In genomic region chr3:89416158-89416557, GRCm38 (mm10) we compare ENCODE assay signal across 17 mouse cellular contexts. TPM values are rescaled to one million over a fixed set of nuclear protein-coding genes. Genes with fewer than 3 reads are reported as not detected.
A peak's percentile ranks its signal among the peaks of the same experiment; 100 is the strongest.
DNase-seq lines count a peak whose midpoint lies in the region; ATAC-seq and TF ChIP-seq lines count a peak whose summit lies in the region.
"Had no signal": no experiment of that assay in that cellular context is flagged by ENCODE, and none has a peak within 500 bp of the region (broad histone marks: within the 10 kb centered on the region; RNA-seq: fewer than 3 reads in every experiment).

No protein-coding gene starts in this region.

- H3K9ac ChIP-seq in lung, embryonic 15.5 days = no peak overlapping the region
- H3K9ac ChIP-seq in liver, embryonic 12.5 days = no peak overlapping the region
- H3K9ac ChIP-seq: embryonic facial prominence, embryonic 15.5 days; hindbrain, embryonic 14.5 days had no signal

- no peak overlapping the region for H3K27ac ChIP-seq in lung, embryonic 15.5 days
- H3K27ac ChIP-seq in liver, embryonic 12.5 days = no peak overlapping the region; the same call in 1 of the 2 replicates
- H3K27ac ChIP-seq: embryonic facial prominence, embryonic 15.5 days; heart, adult 2 months; hindbrain, embryonic 14.5 days had no signal

- H3K36me3 ChIP-seq in lung, embryonic 15.5 days = peaks cover 28% of the 10 kb centered on the region
- peaks cover 44% of the 10 kb centered on the region for H3K36me3 ChIP-seq in G1E (replicated peaks)
- H3K36me3 ChIP-seq in liver, embryonic 12.5 days = peaks cover 39% of the 10 kb centered on the region

- H3K4me3 ChIP-seq in lung, embryonic 15.5 days = no peak overlapping the region
- H3K4me3 ChIP-seq in G1E (ENCODE audit: low read depth, low read length) = peak overlapping the region; percentile 36; the same call in 1 of the 2 replicates
- peak overlapping the region; percentile 75; the same call in 1 of the 2 replicates for H3K4me3 ChIP-seq in liver, embryonic 12.5 days
- H3K4me3 ChIP-seq: heart, adult 2 months had no signal

- H3K4me1 ChIP-seq in lung, embryonic 15.5 days = peaks cover 23% of the 10 kb centered on the region
- H3K4me1 ChIP-seq in G1E (ENCODE audit: insufficient read depth, low read depth, low read length) = peaks cover 41% of the 10 kb centered on the region
- H3K4me1 ChIP-seq in liver, embryonic 12.5 days = peaks cover 43% of the 10 kb centered on the region

- H3K9me3 ChIP-seq in lung, embryonic 15.5 days = no peaks in the 10 kb centered on the region
- H3K9me3 ChIP-seq in G1E (replicated peaks) = no peaks in the 10 kb centered on the region
- 0 out of 2 replicates have a peak, but pooled peaks cover 4% of the 10 kb centered on the region for H3K9me3 ChIP-seq in liver, embryonic 12.5 days (replicated peaks)
- H3K9me3 ChIP-seq: embryonic facial prominence, embryonic 15.5 days had no signal

- 87% methylated on average over 8 of the region's 8 CpGs for WGBS in lung, embryonic 15.5 days
- WGBS in liver, embryonic 12.5 days (ENCODE audit: insufficient replicate concordance) = 90% methylated on average over 8 of the region's 8 CpGs

- peak overlapping the region; percentile 77; the same call in 1 of the 2 replicates for H3K4me2 ChIP-seq in lung, embryonic 15.5 days
- peak overlapping the region; percentile 97 for H3K4me2 ChIP-seq in liver, embryonic 12.5 days

- no peak for ATAC-seq in lung, embryonic 15.5 days (ENCODE audit: borderline replicate concordance, extremely low read depth, low FRiP score, low TSS enrichment)
- no peak for ATAC-seq in G1E (ENCODE audit: extremely low read depth, insufficient number of reproducible peaks, low FRiP score, poor library complexity, severe bottlenecking)
- ATAC-seq in liver, embryonic 12.5 days = no peak
- ATAC-seq in granulocyte monocyte progenitor cell, adult 5-6 weeks (replicated peaks; ENCODE audit: poor library complexity, severe bottlenecking) = no peak
- ATAC-seq: activated CD4-positive, CD25-positive, alpha-beta regulatory T cell, adult 4 months; intestine, postnatal 0 days had no signal

- peak; percentile 91 for DNase-seq in heart, adult 11 months
- DNase-seq in heart, postnatal 4 days = no peak
- DNase-seq in lung, adult 18-20 months = no peak
- no peak for DNase-seq in G1E (ENCODE audit: low spot score)
- DNase-seq in urinary bladder, postnatal 36 days (ENCODE audit: low spot score in 2 of 2) = no peak
- DNase-seq: heart, adult 2 months; kidney, postnatal 4 days; lung, postnatal 4 days had no signal

- H3K27me3 ChIP-seq in lung, embryonic 15.5 days = no peaks in the 10 kb centered on the region
- no peaks in the 10 kb centered on the region for H3K27me3 ChIP-seq in G1E (ENCODE audit: insufficient read depth, low read length)
- H3K27me3 ChIP-seq in liver, embryonic 12.5 days (replicated peaks) = no peaks in the 10 kb centered on the region
- H3K27me3 ChIP-seq: embryonic facial prominence, embryonic 15.5 days had no signal

- no peak for TF ChIP-seq CTCF in G1E (IDR thresholded peaks at IDR 0.05; ENCODE audit: low read depth, low read length)

RNA-seq across cellular contexts. Expression of gene Cks1b, which starts 2.0 kb away (rescaled TPM):
- total RNA-seq in heart, postnatal 4 days (2021) = 10 to 100 TPM; 62.8 to 64.3 TPM
- 556 and 595 TPM in 2 replicates for polyA plus RNA-seq in lung, embryonic 15.5 days (2015; fragmentation: Nextera tagmentation; extraction: Ambion mirVana)
- total RNA-seq in G1E (2014; fragmentation: Nextera tagmentation) (92.2 and 99.8 TPM in 2 replicates), G1E (2017) (182 and 184 TPM in 2 replicates)
- polyA plus RNA-seq in G1E (2012) = 75.1 and 86.2 TPM in 2 replicates
- 310 and 316 TPM in 2 replicates for polyA plus RNA-seq in liver, embryonic 12.5 days (2016; fragmentation: Nextera tagmentation; extraction: Ambion mirVana)
- 178 and 260 TPM in 2 replicates for total RNA-seq in granulocyte monocyte progenitor cell, adult 5-6 weeks (2014; fragmentation: Nextera tagmentation)
- total RNA-seq in granulocyte monocyte progenitor cell, adult 5-6 weeks (2017) = 194 and 212 TPM in 2 replicates

RNA-seq across cellular contexts. Expression of gene Shc1, which starts 2.1 kb away (rescaled TPM):
- total RNA-seq in heart, postnatal 4 days (2021) = 10 to 100 TPM; 68.8 to 69.2 TPM
- 108 and 111 TPM in 2 replicates for polyA plus RNA-seq in lung, embryonic 15.5 days (2015; fragmentation: Nextera tagmentation; extraction: Ambion mirVana)
- total RNA-seq in G1E (2014; fragmentation: Nextera tagmentation) (61.7 and 124 TPM in 2 replicates), G1E (2017) (40.9 and 47.6 TPM in 2 replicates)
- polyA plus RNA-seq in G1E (2012) = 111 and 118 TPM in 2 replicates
- 56.8 and 63.3 TPM in 2 replicates for polyA plus RNA-seq in liver, embryonic 12.5 days (2016; fragmentation: Nextera tagmentation; extraction: Ambion mirVana)
- 51.2 and 75.8 TPM in 2 replicates for total RNA-seq in granulocyte monocyte progenitor cell, adult 5-6 weeks (2014; fragmentation: Nextera tagmentation)
- total RNA-seq in granulocyte monocyte progenitor cell, adult 5-6 weeks (2017) = 37.7 and 49.1 TPM in 2 replicates

RNA-seq across cellular contexts. Expression of gene Flad1, which starts 4.5 kb away (rescaled TPM):
- total RNA-seq in heart, postnatal 4 days (2021) = 10 to 100 TPM; 30.7 to 33.0 TPM
- polyA plus RNA-seq in lung, embryonic 15.5 days (2015; fragmentation: Nextera tagmentation; extraction: Ambion mirVana) = 21.3 and 23.1 TPM in 2 replicates
- total RNA-seq in G1E (2014; fragmentation: Nextera tagmentation) (19.7 and 22.0 TPM in 2 replicates), G1E (2017) (18.0 and 22.0 TPM in 2 replicates)
- 12.5 and 17.8 TPM in 2 replicates for polyA plus RNA-seq in G1E (2012)
- 21.6 and 22.9 TPM in 2 replicates for polyA plus RNA-seq in liver, embryonic 12.5 days (2016; fragmentation: Nextera tagmentation; extraction: Ambion mirVana)
- 27.5 and 41.7 TPM in 2 replicates for total RNA-seq in granulocyte monocyte progenitor cell, adult 5-6 weeks (2014; fragmentation: Nextera tagmentation)
- total RNA-seq in granulocyte monocyte progenitor cell, adult 5-6 weeks (2017) = 15.3 and 16.2 TPM in 2 replicates

RNA-seq across cellular contexts. Expression of gene Lenep, which starts 13.6 kb away (rescaled TPM):
- under 1 TPM in 1 of 2 experiments, not detected in 1; 0.68 TPM for total RNA-seq in heart, postnatal 4 days (2021)
- not detected in 2 replicates for polyA plus RNA-seq in lung, embryonic 15.5 days (2015; fragmentation: Nextera tagmentation; extraction: Ambion mirVana)
- 3.7 and 6.7 TPM in 2 replicates for total RNA-seq in G1E (2014; fragmentation: Nextera tagmentation)
- total RNA-seq in G1E (2017) = 0.98 and 1.8 TPM in 2 replicates
- 0.03 and 0.12 TPM in 2 replicates for polyA plus RNA-seq in G1E (2012)
- polyA plus RNA-seq in liver, embryonic 12.5 days (2016; fragmentation: Nextera tagmentation; extraction: Ambion mirVana) = not detected in 2 replicates
- 0.64 and 2.1 TPM in 2 replicates for total RNA-seq in granulocyte monocyte progenitor cell, adult 5-6 weeks (2014; fragmentation: Nextera tagmentation)
- total RNA-seq in granulocyte monocyte progenitor cell, adult 5-6 weeks (2017) = not detected in 2 replicates
- total RNA-seq: common myeloid progenitor, adult 5-6 weeks; heart, adult 2 months had no signal
- polyA plus RNA-seq: hindbrain, embryonic 14.5 days; intestine, postnatal 0 days; testis, adult 2 months had no signal

RNA-seq across cellular contexts. Expression of gene Pygo2, which starts 13.9 kb away (rescaled TPM):
- total RNA-seq in heart, postnatal 4 days (2021) = 10 to 100 TPM; 20.3 to 22.1 TPM
- 40.6 and 41.1 TPM in 2 replicates for polyA plus RNA-seq in lung, embryonic 15.5 days (2015; fragmentation: Nextera tagmentation; extraction: Ambion mirVana)
- total RNA-seq in G1E (2014; fragmentation: Nextera tagmentation) (30.9 and 62.1 TPM in 2 replicates), G1E (2017) (20.9 and 22.2 TPM in 2 replicates)
- polyA plus RNA-seq in G1E (2012) = 201 and 246 TPM in 2 replicates
- 22.7 and 23.1 TPM in 2 replicates for polyA plus RNA-seq in liver, embryonic 12.5 days (2016; fragmentation: Nextera tagmentation; extraction: Ambion mirVana)
- total RNA-seq in granulocyte monocyte progenitor cell, adult 5-6 weeks (2014; fragmentation: Nextera tagmentation) = 18.9 and 35.2 TPM in 2 replicates
- 8.8 and 8.9 TPM in 2 replicates for total RNA-seq in granulocyte monocyte progenitor cell, adult 5-6 weeks (2017)
